ENCODE assay signal across 8 mouse cellular contexts in genomic region chr16:33185261-33186046, GRCm38 (mm10). TPM values are rescaled to one million over a fixed set of nuclear protein-coding genes. Genes with fewer than 3 reads are reported as not detected.
DNase-seq lines count a peak whose midpoint lies in the region; ATAC-seq lines count a peak whose summit lies in the region.

No protein-coding gene starts in this region.

- no peaks in the 10 kb centered on the region for H3K9me3 ChIP-seq in intestine, embryonic 14.5 days (ENCODE audit: control insufficient read depth, low read length)
- H3K9me3 ChIP-seq in liver, embryonic 16.5 days (replicated peaks; ENCODE audit: control insufficient read depth, low read length): no peaks in the 10 kb centered on the region
- no peaks in the 10 kb centered on the region for H3K9me3 ChIP-seq in neural tube, embryonic 11.5 days (ENCODE audit: control insufficient read depth, low read length)

- under 1% methylated on average over 58 of the region's 59 CpGs for WGBS in intestine, embryonic 14.5 days
- WGBS in liver, embryonic 16.5 days (ENCODE audit: insufficient replicate concordance): under 1% methylated on average over 59 of the region's 59 CpGs
- under 1% methylated on average over 58 of the region's 59 CpGs for WGBS in neural tube, embryonic 11.5 days

- H3K4me2 ChIP-seq in intestine, embryonic 14.5 days (ENCODE audit: low read length): peak overlapping the region; percentile 59
- peak overlapping the region; percentile 97 for H3K4me2 ChIP-seq in liver, embryonic 16.5 days (ENCODE audit: low read depth, low read length)
- H3K4me2 ChIP-seq in neural tube, embryonic 11.5 days (ENCODE audit: low read depth): peak overlapping the region; percentile 81

- H3K27me3 ChIP-seq in intestine, embryonic 14.5 days (replicated peaks; ENCODE audit: control insufficient read depth, insufficient read depth, low read length): no peaks in the 10 kb centered on the region
- H3K27me3 ChIP-seq in liver, embryonic 16.5 days (ENCODE audit: control insufficient read depth, insufficient read depth, low read depth, low read length): no peaks in the 10 kb centered on the region
- H3K27me3 ChIP-seq in neural tube, embryonic 11.5 days (ENCODE audit: control insufficient read depth, insufficient read depth, low read length): no peaks in the 10 kb centered on the region

- H3K27ac ChIP-seq in intestine, embryonic 14.5 days (ENCODE audit: low read depth): peak overlapping the region; percentile 90
- peak overlapping the region; percentile 83 for H3K27ac ChIP-seq in liver, embryonic 16.5 days (ENCODE audit: low read length)
- H3K27ac ChIP-seq in neural tube, embryonic 11.5 days (ENCODE audit: low read depth, low read length): peak overlapping the region; percentile 58

- intact Hi-C loops in gastrocnemius, postnatal 14 days (cut with DNase I; ENCODE audit: low total_unique reads): no loop called here

- H3K36me3 ChIP-seq in intestine, embryonic 14.5 days (ENCODE audit: control insufficient read depth, insufficient read depth, low read length): no peaks in the 10 kb centered on the region
- H3K36me3 ChIP-seq in liver, embryonic 16.5 days (ENCODE audit: control insufficient read depth, insufficient read depth): no peaks in the 10 kb centered on the region
- H3K36me3 ChIP-seq in neural tube, embryonic 11.5 days (ENCODE audit: control insufficient read depth, insufficient read depth, low read length): no peaks in the 10 kb centered on the region

- peak overlapping the region; percentile 89 for H3K4me3 ChIP-seq in intestine, embryonic 14.5 days (ENCODE audit: low read depth, low read length)
- H3K4me3 ChIP-seq in liver, embryonic 16.5 days (ENCODE audit: low read depth, low read length): peak overlapping the region; percentile 93
- H3K4me3 ChIP-seq in neural tube, embryonic 11.5 days (ENCODE audit: low read depth, low read length): peak overlapping the region; percentile 73

- peaks cover 16% of the 10 kb centered on the region for H3K4me1 ChIP-seq in intestine, embryonic 14.5 days (replicated peaks; ENCODE audit: control insufficient read depth, insufficient read depth, low read length)
- H3K4me1 ChIP-seq in liver, embryonic 16.5 days (ENCODE audit: control insufficient read depth, low read depth, low read length): peaks cover 16% of the 10 kb centered on the region
- H3K4me1 ChIP-seq in neural tube, embryonic 11.5 days (ENCODE audit: control insufficient read depth, insufficient read depth, low read length): peaks cover 13% of the 10 kb centered on the region

- peak overlapping the region; percentile 95 for H3K9ac ChIP-seq in intestine, embryonic 14.5 days (ENCODE audit: low read length)
- H3K9ac ChIP-seq in liver, embryonic 16.5 days (ENCODE audit: low read depth, low read length): peak overlapping the region; percentile 97
- H3K9ac ChIP-seq in neural tube, embryonic 11.5 days (ENCODE audit: low read length): peak overlapping the region; percentile 85

- peak; percentile 45 for ATAC-seq in common myeloid progenitor, adult 5-6 weeks (replicated peaks; ENCODE audit: low read depth, poor library complexity, severe bottlenecking)
- ATAC-seq in intestine, embryonic 14.5 days (replicated peaks; ENCODE audit: low FRiP score, low TSS enrichment, low read depth): peak; percentile 77
- peak; percentile 68 for ATAC-seq in liver, embryonic 16.5 days (ENCODE audit: low read depth)
- peak; percentile 83 for ATAC-seq in neural tube, embryonic 11.5 days (ENCODE audit: insufficient read depth, low FRiP score, low TSS enrichment)

- DNase-seq in CD4-positive, CD25-positive, alpha-beta regulatory T cell, adult 2 months (ENCODE audit: low read depth, low spot score): peak; percentile 68
- DNase-seq in adrenal gland, adult 18-20 months (ENCODE audit: low spot score in 2 of 2): peak; percentile 64 to 69
- DNase-seq in gastrocnemius, postnatal 14 days: peak; percentile 68
- DNase-seq in intestine, embryonic 14.5 days (ENCODE audit: low spot score): peak; percentile 69
- peak; percentile 28 for DNase-seq in neural tube, embryonic 11.5 days (ENCODE audit: low spot score)
- DNase-seq in urinary bladder, adult 18-20 months (ENCODE audit: low spot score in 2 of 2): peak; percentile 36 to 37

RNA-seq across cellular contexts. Expression of gene Osbpl11, which starts 0.6 kb away (rescaled TPM):
- total RNA-seq in adrenal gland, adult 18-20 months (2021): 10 to 100 TPM; 44.9 to 47.3 TPM
- total RNA-seq in common myeloid progenitor, adult 5-6 weeks (2017): 11.6 and 17.8 TPM in 2 replicates
- total RNA-seq in gastrocnemius, postnatal 14 days (2021): 10 to 100 TPM; 11.7 to 15.8 TPM
- polyA plus RNA-seq in intestine, embryonic 14.5 days (2014; fragmentation: Nextera tagmentation; extraction: Ambion mirVana): 14.9 and 18.9 TPM in 2 replicates
- polyA plus RNA-seq in liver, embryonic 16.5 days (2015; fragmentation: Nextera tagmentation; extraction: Ambion mirVana): 4.1 and 4.4 TPM in 2 replicates
- polyA plus RNA-seq in neural tube, embryonic 11.5 days (2014; fragmentation: Nextera tagmentation; extraction: Ambion mirVana): 27.7 and 30.3 TPM in 2 replicates

Comparison
In these comparisons a context has a peak if more than half of its experiments do, and no peak if none do; other contexts are left out.
1. Peak in every context shown above with its lines: DNase-seq, ATAC-seq, H3K4me3 ChIP-seq and H3K27ac ChIP-seq.